Comparison of ENCODE assay signal across 16 mouse cellular contexts in genomic region chr1:192079121-192079520, GRCm38 (mm10). TPM values are rescaled to one million over a fixed set of nuclear protein-coding genes. Genes with fewer than 3 reads are reported as not detected.
A peak's percentile ranks its signal among the peaks of the same experiment; 100 is the strongest.
DNase-seq lines count a peak whose midpoint lies in the region; ATAC-seq and TF ChIP-seq lines count a peak whose summit lies in the region.
"Had no signal": no experiment of that assay in that cellular context is flagged by ENCODE, and none has a peak within 500 bp of the region (broad histone marks: within the 10 kb centered on the region; RNA-seq: fewer than 3 reads in every experiment).

No protein-coding gene starts in this region.

- 83% methylated on average over 1 of the region's 1 CpGs for WGBS in heart, embryonic 15.5 days
- WGBS in kidney, postnatal 0 days = 88% methylated on average over 1 of the region's 1 CpGs
- 36% methylated on average over 1 of the region's 1 CpGs for WGBS in macrophage (ENCODE audit: missing documents)

- peaks cover 44% of the 10 kb centered on the region for H3K4me1 ChIP-seq in heart, embryonic 15.5 days (replicated peaks)
- H3K4me1 ChIP-seq in kidney, postnatal 0 days (replicated peaks; ENCODE audit: insufficient read depth, low read length) = peaks cover 29% of the 10 kb centered on the region
- peaks cover 77% of the 10 kb centered on the region for H3K4me1 ChIP-seq in megakaryocyte, embryonic 14.5 days

- no peak for TF ChIP-seq CTCF in kidney, postnatal 0 days (IDR thresholded peaks at IDR 0.05; ENCODE audit: low read depth)

- intact Hi-C loops in heart, postnatal 10 days (cut with DNase I) = no loop called here

- no peak for ATAC-seq in heart, embryonic 15.5 days (replicated peaks; ENCODE audit: insufficient number of reproducible peaks, insufficient read depth, low FRiP score, low read depth)
- ATAC-seq in kidney, postnatal 0 days (replicated peaks; ENCODE audit: low FRiP score, low read depth) = no peak
- no peak for ATAC-seq in megakaryocyte, adult 5-6 weeks (ENCODE audit: poor library complexity, severe bottlenecking)

- H3K9ac ChIP-seq in heart, embryonic 15.5 days = no peak overlapping the region
- no peak overlapping the region for H3K9ac ChIP-seq in kidney, postnatal 0 days (ENCODE audit: low read depth, low read length)
- H3K9ac ChIP-seq: forebrain, embryonic 12.5 days; midbrain, embryonic 12.5 days; neural tube, embryonic 15.5 days; stomach, embryonic 15.5 days had no signal

- H3K36me3 ChIP-seq in heart, embryonic 15.5 days = peaks cover 15% of the 10 kb centered on the region; the same call in 1 of the 2 replicates
- no peaks in the 10 kb centered on the region for H3K36me3 ChIP-seq in kidney, postnatal 0 days (ENCODE audit: insufficient read depth, low read length)
- peaks cover 76% of the 10 kb centered on the region for H3K36me3 ChIP-seq in megakaryocyte, embryonic 14.5 days (replicated peaks; ENCODE audit: low read length)
- H3K36me3 ChIP-seq in macrophage (ENCODE audit: inconsistent target) = no peaks in the 10 kb centered on the region
- H3K36me3 ChIP-seq: forebrain, embryonic 12.5 days; G1E; midbrain, embryonic 12.5 days; neural tube, embryonic 15.5 days; stomach, embryonic 15.5 days had no signal

- H3K79me2 ChIP-seq in macrophage (ENCODE audit: inconsistent target) = peaks cover 31% of the 10 kb centered on the region; the same call in 1 of the 2 replicates

- H3K27ac ChIP-seq in heart, embryonic 15.5 days = peak overlapping the region; percentile 74
- H3K27ac ChIP-seq in kidney, postnatal 0 days = peak overlapping the region; percentile 85
- peak overlapping the region; percentile 78 for H3K27ac ChIP-seq in macrophage
- H3K27ac ChIP-seq: forebrain, embryonic 12.5 days; limb, embryonic 10.5 days; midbrain, embryonic 12.5 days had no signal

- peaks cover 14% of the 10 kb centered on the region for H3K9me3 ChIP-seq in heart, embryonic 15.5 days (replicated peaks)
- H3K9me3 ChIP-seq in kidney, postnatal 0 days (replicated peaks; ENCODE audit: low read length) = no peaks in the 10 kb centered on the region
- peaks cover 19% of the 10 kb centered on the region for H3K9me3 ChIP-seq in megakaryocyte, embryonic 14.5 days
- H3K9me3 ChIP-seq: forebrain, embryonic 12.5 days; neural tube, embryonic 15.5 days; stomach, embryonic 15.5 days had no signal

- H3K27me3 ChIP-seq in heart, embryonic 15.5 days = no peaks in the 10 kb centered on the region
- no peaks in the 10 kb centered on the region for H3K27me3 ChIP-seq in kidney, postnatal 0 days (ENCODE audit: insufficient read depth, low read length)
- no peaks in the 10 kb centered on the region for H3K27me3 ChIP-seq in megakaryocyte, embryonic 14.5 days (replicated peaks)
- H3K27me3 ChIP-seq: midbrain, embryonic 12.5 days; neural tube, embryonic 15.5 days; stomach, embryonic 15.5 days had no signal

- no peak overlapping the region for H3K4me3 ChIP-seq in heart, embryonic 15.5 days
- H3K4me3 ChIP-seq in kidney, postnatal 0 days (replicated peaks; ENCODE audit: low read depth, low read length) = no peak overlapping the region
- H3K4me3 ChIP-seq in megakaryocyte, embryonic 14.5 days (replicated peaks) = peak overlapping the region; percentile 74
- H3K4me3 ChIP-seq in macrophage (ENCODE audit: inconsistent target) = no peak overlapping the region
- H3K4me3 ChIP-seq: forebrain, embryonic 12.5 days; limb, embryonic 10.5 days; midbrain, embryonic 12.5 days; neural tube, embryonic 15.5 days; stomach, embryonic 15.5 days had no signal

- DNase-seq in heart, postnatal 10 days = no peak
- DNase-seq in kidney, postnatal 0 days (ENCODE audit: low spot score) = no peak
- DNase-seq in kidney, postnatal 36 days = no peak
- no peak for DNase-seq in embryo, embryonic 10 days (ENCODE audit: low spot score)
- DNase-seq: cerebellum, adult 2 months; embryo, embryonic 11 days had no signal

- H3K4me2 ChIP-seq in heart, embryonic 15.5 days = no peak overlapping the region
- no peak overlapping the region for H3K4me2 ChIP-seq in kidney, postnatal 0 days (ENCODE audit: low read length)
- H3K4me2 ChIP-seq: forebrain, embryonic 12.5 days; midbrain, embryonic 12.5 days; neural tube, embryonic 15.5 days; stomach, embryonic 15.5 days had no signal

RNA-seq across cellular contexts. Expression of gene Traf5, which starts 13.2 kb away (rescaled TPM):
- polyA plus RNA-seq in heart, embryonic 15.5 days (2015; fragmentation: Nextera tagmentation; extraction: Ambion mirVana) = 13.6 and 19.2 TPM in 2 replicates
- total RNA-seq in heart, postnatal 10 days (2021) = 10 to 100 TPM in 1 of 2 experiments, 1 to 10 TPM in 1; 8.6 to 11.7 TPM
- 17.9 and 19.6 TPM in 2 replicates for polyA plus RNA-seq in kidney, postnatal 0 days (2015; fragmentation: Nextera tagmentation; extraction: Ambion mirVana)
- 3.8 and 8.2 TPM in 2 replicates for polyA plus RNA-seq in megakaryocyte, embryonic 14.5 days (2012; ENCODE audit: insufficient read depth, low replicate concordance)
- total RNA-seq in megakaryocyte, adult 5-6 weeks (2015) = 26.7 and 33.1 TPM in 2 replicates
- total RNA-seq in megakaryocyte, adult 5-6 weeks (2017) = 15.8 and 18.9 TPM in 2 replicates
- 100 to 1,000 TPM in 1 of 26 experiments, 10 to 100 TPM in 25; 14.5 to 134 (median 47.7) TPM for total RNA-seq in macrophage (2018; cell fraction: chromatin; rRNA removed)
- 10 to 100 TPM in 24 of 26 experiments, 1 to 10 TPM in 2; 8.2 to 22.8 (median 16.7) TPM for total RNA-seq in macrophage (2018; cell fraction: cytosol; rRNA removed)
- total RNA-seq in macrophage (2018; cell fraction: nucleus; rRNA removed) = 10 to 100 TPM; 11.6 to 42.9 (median 24.2) TPM
- polyA plus RNA-seq in macrophage (2018) = 8.7 to 19.3 TPM (median 11.1 TPM) in 3 replicates

RNA-seq across cellular contexts. Expression of gene Rcor3, which starts 58.7 kb away (rescaled TPM):
- 31.1 and 32.4 TPM in 2 replicates for polyA plus RNA-seq in heart, embryonic 15.5 days (2015; fragmentation: Nextera tagmentation; extraction: Ambion mirVana)
- total RNA-seq in heart, postnatal 10 days (2021) = 10 to 100 TPM; 44.2 TPM
- 29.9 and 33.8 TPM in 2 replicates for polyA plus RNA-seq in kidney, postnatal 0 days (2015; fragmentation: Nextera tagmentation; extraction: Ambion mirVana)
- polyA plus RNA-seq in megakaryocyte, embryonic 14.5 days (2012; ENCODE audit: insufficient read depth, low replicate concordance) = 6.0 and 15.6 TPM in 2 replicates
- 22.4 and 25.1 TPM in 2 replicates for total RNA-seq in megakaryocyte, adult 5-6 weeks (2015)
- total RNA-seq in megakaryocyte, adult 5-6 weeks (2017) = 15.7 and 18.3 TPM in 2 replicates
- 100 to 1,000 TPM in 9 of 26 experiments, 10 to 100 TPM in 17; 16.9 to 196 (median 81.9) TPM for total RNA-seq in macrophage (2018; cell fraction: chromatin; rRNA removed)
- 10 to 100 TPM in 25 of 26 experiments, 1 to 10 TPM in 1; 8.5 to 23.6 (median 17.8) TPM for total RNA-seq in macrophage (2018; cell fraction: cytosol; rRNA removed)
- 100 to 1,000 TPM in 3 of 26 experiments, 10 to 100 TPM in 23; 12.8 to 118 (median 53.4) TPM for total RNA-seq in macrophage (2018; cell fraction: nucleus; rRNA removed)
- polyA plus RNA-seq in macrophage (2018) = 10.4 to 14.7 TPM (median 12.5 TPM) in 3 replicates
